In the genomic region with DNA sequence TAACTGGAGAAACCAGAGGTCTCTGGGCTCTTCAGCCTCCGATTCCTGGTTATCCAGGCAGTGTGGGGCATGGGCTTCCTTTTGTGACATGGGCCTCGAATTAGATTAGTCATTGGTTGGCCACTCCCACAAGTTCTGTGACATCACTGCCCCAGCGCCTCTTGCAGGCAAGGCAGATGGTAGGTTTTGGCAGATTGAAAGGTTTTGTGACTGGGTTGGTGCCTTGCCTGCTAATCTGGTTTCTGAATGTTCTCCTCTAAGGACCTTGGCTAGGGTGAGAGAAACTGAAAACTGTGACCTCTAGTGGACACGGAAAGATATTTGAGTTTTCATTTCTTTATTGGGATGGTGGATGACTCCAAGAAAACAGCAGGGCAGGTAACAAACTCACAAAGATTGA, we compare ENCODE assay signal across 12 mouse cellular contexts.
A peak's percentile ranks its signal among the peaks of the same experiment; 100 is the strongest.
DNase-seq lines count a peak whose midpoint lies in the region; ATAC-seq and TF ChIP-seq lines count a peak whose summit lies in the region.
"Had no signal": no experiment of that assay in that cellular context is flagged by ENCODE, and none has a peak within 500 bp of the region (broad histone marks: within the 10 kb centered on the region; RNA-seq: fewer than 3 reads in every experiment).

No protein-coding gene starts in this region.

- no peak overlapping the region for H3K9ac ChIP-seq in forebrain, postnatal 0 days
- H3K9ac ChIP-seq in forebrain, embryonic 15.5 days (replicated peaks), result no peak overlapping the region
- H3K9ac ChIP-seq in lung, embryonic 14.5 days, result no peak overlapping the region

- H3K9me3 ChIP-seq in forebrain, postnatal 0 days (ENCODE audit: low read length), result no peaks in the 10 kb centered on the region
- no peaks in the 10 kb centered on the region for H3K9me3 ChIP-seq in forebrain, embryonic 15.5 days
- no peaks in the 10 kb centered on the region for H3K9me3 ChIP-seq in lung, embryonic 14.5 days (ENCODE audit: low read depth, low read length)
- no peaks in the 10 kb centered on the region for H3K9me3 ChIP-seq in limb, embryonic 10.5 days (replicated peaks)

- H3K36me3 ChIP-seq in forebrain, postnatal 0 days (ENCODE audit: insufficient read depth), result no peaks in the 10 kb centered on the region
- no peaks in the 10 kb centered on the region for H3K36me3 ChIP-seq in forebrain, embryonic 15.5 days
- H3K36me3 ChIP-seq in lung, embryonic 14.5 days (ENCODE audit: insufficient read depth), result no peaks in the 10 kb centered on the region
- no peaks in the 10 kb centered on the region for H3K36me3 ChIP-seq in limb, embryonic 10.5 days

- no peak overlapping the region for H3K27ac ChIP-seq in forebrain, postnatal 0 days (ENCODE audit: low read depth, low read length)
- no peak overlapping the region for H3K27ac ChIP-seq in forebrain, embryonic 15.5 days (replicated peaks)
- no peak overlapping the region for H3K27ac ChIP-seq in lung, embryonic 14.5 days (ENCODE audit: low read depth)
- no peak overlapping the region for H3K27ac ChIP-seq in limb, embryonic 10.5 days

- peak; percentile 66; the same call in 1 of the 2 replicates for ATAC-seq in forebrain, postnatal 0 days
- ATAC-seq in forebrain, embryonic 15.5 days (replicated peaks), result no peak
- no peak for ATAC-seq in lung, embryonic 14.5 days (ENCODE audit: insufficient read depth)

- H3K4me3 ChIP-seq in forebrain, postnatal 0 days (ENCODE audit: low read depth, low read length), result no peak overlapping the region
- H3K4me3 ChIP-seq in forebrain, embryonic 15.5 days, result no peak overlapping the region
- no peak overlapping the region for H3K4me3 ChIP-seq in lung, embryonic 14.5 days (ENCODE audit: low read depth, low read length)
- no peak overlapping the region for H3K4me3 ChIP-seq in limb, embryonic 10.5 days

- H3K27me3 ChIP-seq in forebrain, postnatal 0 days (ENCODE audit: insufficient read depth, low read length), result no peaks in the 10 kb centered on the region
- H3K27me3 ChIP-seq in forebrain, embryonic 15.5 days, result 0 out of 2 replicates have a peak, but pooled peaks cover 3% of the 10 kb centered on the region
- no peaks in the 10 kb centered on the region for H3K27me3 ChIP-seq in lung, embryonic 14.5 days (ENCODE audit: insufficient read depth, low read length)
- peaks cover 2% of the 10 kb centered on the region; the same call in 1 of the 2 replicates for H3K27me3 ChIP-seq in limb, embryonic 10.5 days (ENCODE audit: low read depth, poor library complexity, severe bottlenecking)

- no peak; the same call in 1 of the 2 replicates for TF ChIP-seq CTCF in forebrain, postnatal 0 days (IDR thresholded peaks at IDR 0.05; ENCODE audit: low read depth)
- 0 out of 2 replicates have a peak, but pooled peaks have one; percentile 29 for TF ChIP-seq CTCF in lung, embryonic 14.5 days (IDR thresholded peaks at IDR 0.05; ENCODE audit: low read depth)

- H3K4me1 ChIP-seq in forebrain, postnatal 0 days (ENCODE audit: insufficient read depth), result no peaks in the 10 kb centered on the region
- H3K4me1 ChIP-seq in forebrain, embryonic 15.5 days, result peaks cover 5% of the 10 kb centered on the region; the same call in 1 of the 2 replicates
- H3K4me1 ChIP-seq in lung, embryonic 14.5 days (ENCODE audit: insufficient read depth), result no peaks in the 10 kb centered on the region
- peaks cover 8% of the 10 kb centered on the region for H3K4me1 ChIP-seq in limb, embryonic 10.5 days

- DNase-seq in forebrain, postnatal 0 days, result peak; percentile 48
- DNase-seq in lung, embryonic 14.5 days, result peak; percentile 48
- DNase-seq in lung, adult 18-20 months, result no peak
- DNase-seq in R1 (ENCODE audit: low read depth, low spot score), result peak; percentile 66
- DNase-seq in limb, embryonic 10.5 days (ENCODE audit: low spot score), result peak; percentile 31
- DNase-seq in thymus, postnatal 4 days, result no peak
- no peak for DNase-seq in yolk sac, embryonic 10.5 days (ENCODE audit: low spot score)
- DNase-seq: kidney, adult 8-10 months; lung, postnatal 4 days; spleen, adult 18-20 months had no signal

- H3K4me2 ChIP-seq in forebrain, postnatal 0 days (ENCODE audit: low read depth), result no peak overlapping the region
- no peak overlapping the region for H3K4me2 ChIP-seq in forebrain, embryonic 15.5 days (replicated peaks)
- no peak overlapping the region for H3K4me2 ChIP-seq in lung, embryonic 14.5 days
- H3K4me2 ChIP-seq: heart, embryonic 11.5 days had no signal

- 35% methylated on average over 4 of the region's 4 CpGs for WGBS in forebrain, postnatal 0 days
- WGBS in forebrain, embryonic 15.5 days, result 44% methylated on average over 4 of the region's 4 CpGs
- WGBS in lung, embryonic 14.5 days, result 51% methylated on average over 4 of the region's 4 CpGs
- 56% methylated on average over 4 of the region's 4 CpGs for WGBS in limb, embryonic 10.5 days

Comparison
In these comparisons a context has a peak if more than half of its experiments do, and no peak if none do; other contexts are left out.
1. DNase-seq: peak in forebrain, postnatal 0 days (single experiment), lung, embryonic 14.5 days (single experiment), R1 (single experiment) and limb, embryonic 10.5 days (single experiment); none in lung, adult 18-20 months (0 of 2), thymus, postnatal 4 days (single experiment) and yolk sac, embryonic 10.5 days (single experiment).